Mouse (Mus musculus) erythroblast, embryonic 14.5 days (primary cell): ENCODE measurements around the gene Gm5134.

Source experiments
- GATA1 ChIP-seq: IDR thresholded peaks from 2 replicates; pipeline ENCODE4 v1.6.1; 2012; ENCODE audit warnings: low read length, inconsistent platforms, mixed read lengths
- TAL1 ChIP-seq: IDR thresholded peaks from 3 replicates; pipeline ENCODE4 v1.6.1; 2012; ENCODE audit warnings: low read length, inconsistent platforms, mixed read lengths

GRCm38 (mm10) chr10:76033119-76033455, 78.8 kb downstream of the Gm5134 start:
- no peak for TF ChIP-seq TAL1
- TF ChIP-seq GATA1, result no peak
